Mouse (Mus musculus): ENCODE results near the gene Cuedc1. TPM values are rescaled to one million over a fixed set of nuclear protein-coding genes. Genes with fewer than 3 reads are reported as not detected.

Cuedc1 gene
- 37.2 and 37.7 TPM in 2 replicates for polyA plus RNA-seq (2015; fragmentation: Nextera tagmentation; extraction: Ambion mirVana)

- H3K9ac ChIP-seq, result peak within 1 kb of the TSS; percentile 94
- H3K9me3 ChIP-seq, result no peaks in the 10 kb centered on the region
- peaks cover 12% of the 10 kb centered on the region for H3K27me3 ChIP-seq
- peaks cover 35% of the 10 kb centered on the region for H3K4me1 ChIP-seq
- H3K36me3 ChIP-seq, result peaks cover 6% of the 10 kb centered on the region
- peak within 1 kb of the TSS; percentile 89 for H3K27ac ChIP-seq
- peak within 1 kb of the TSS; percentile 80 for H3K4me3 ChIP-seq
- H3K4me2 ChIP-seq (replicated peaks), result peak within 1 kb of the TSS; percentile 85
- ATAC-seq (ENCODE audit: low FRiP score, low read depth), result no peak
- 28% methylated on average over 17 of the region's 17 CpGs for WGBS
Observed at GRCm38 (mm10) chr11:88098021-88098729, at the start of gene Cuedc1. Gene Cuedc1, plus strand, starts transcription at chr11:88098058.

GRCm38 (mm10) chr11:88048961-88049670 is 48.7 kb upstream of the Cuedc1 start:
- peaks cover 33% of the 10 kb centered on the region for H3K36me3 ChIP-seq
- no peaks in the 10 kb centered on the region for H3K27me3 ChIP-seq
- WGBS, result 24% methylated on average over 26 of the region's 26 CpGs
- H3K4me3 ChIP-seq, result peak overlapping the region; percentile 98
- no peak for ATAC-seq (ENCODE audit: low FRiP score, low read depth)
- H3K27ac ChIP-seq, result no peak overlapping the region
- peak overlapping the region; percentile 87 for H3K4me2 ChIP-seq (replicated peaks)
- no peaks in the 10 kb centered on the region for H3K9me3 ChIP-seq
- H3K4me1 ChIP-seq, result peaks cover 33% of the 10 kb centered on the region
- H3K9ac ChIP-seq, result peak overlapping the region; percentile 100

DNA sequence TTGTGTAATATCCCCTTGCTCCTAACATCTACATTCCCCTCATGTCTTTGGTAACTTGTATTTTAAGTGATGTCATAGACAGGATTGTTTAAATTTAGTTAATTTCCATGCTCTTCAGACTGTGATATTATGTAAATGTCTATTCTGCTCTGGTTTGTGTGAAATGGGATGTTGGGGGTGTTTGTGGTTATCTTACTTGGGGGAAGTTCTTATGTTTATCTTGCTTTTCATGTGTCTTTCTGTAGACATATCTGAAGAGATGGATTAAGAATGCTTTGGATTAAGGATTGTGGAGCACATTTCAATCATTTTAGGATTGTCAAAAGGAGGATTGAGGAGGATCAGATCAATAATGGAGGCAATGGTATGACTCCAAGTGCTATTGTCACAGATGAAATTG is 48.1 kb upstream of the Cuedc1 start:
- H3K9ac ChIP-seq, result no peak overlapping the region
- H3K27me3 ChIP-seq, result no peaks in the 10 kb centered on the region
- peaks cover 33% of the 10 kb centered on the region for H3K36me3 ChIP-seq
- H3K9me3 ChIP-seq, result no peaks in the 10 kb centered on the region
- no peak overlapping the region for H3K27ac ChIP-seq
- peak overlapping the region; percentile 98 for H3K4me3 ChIP-seq
- H3K4me2 ChIP-seq (replicated peaks), result peak overlapping the region; percentile 87
- peaks cover 33% of the 10 kb centered on the region for H3K4me1 ChIP-seq
- ATAC-seq (ENCODE audit: low FRiP score, low read depth), result no peak

DNA sequence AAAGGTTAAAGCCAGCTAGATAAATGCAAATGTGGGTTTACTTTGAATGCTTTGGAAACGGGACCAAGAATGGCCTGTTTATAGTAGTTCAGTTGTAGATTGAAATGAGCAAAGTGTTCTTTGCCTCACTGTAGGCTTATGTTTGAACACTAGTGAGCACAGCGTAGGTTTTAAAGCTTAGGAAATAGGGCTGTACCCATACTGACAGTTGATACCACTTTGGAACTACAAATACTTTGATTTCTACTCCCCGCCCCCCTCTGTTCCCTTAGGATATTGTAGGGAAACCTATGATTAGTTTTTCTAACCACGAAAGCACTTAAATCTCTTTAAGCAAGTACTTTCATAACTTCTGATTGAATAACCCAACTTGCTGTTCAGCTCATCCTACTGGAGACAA is 45.2 kb upstream of the Cuedc1 start:
- WGBS, result 82% methylated on average over 4 of the region's 4 CpGs
- ATAC-seq (ENCODE audit: low FRiP score, low read depth), result no peak

DNA sequence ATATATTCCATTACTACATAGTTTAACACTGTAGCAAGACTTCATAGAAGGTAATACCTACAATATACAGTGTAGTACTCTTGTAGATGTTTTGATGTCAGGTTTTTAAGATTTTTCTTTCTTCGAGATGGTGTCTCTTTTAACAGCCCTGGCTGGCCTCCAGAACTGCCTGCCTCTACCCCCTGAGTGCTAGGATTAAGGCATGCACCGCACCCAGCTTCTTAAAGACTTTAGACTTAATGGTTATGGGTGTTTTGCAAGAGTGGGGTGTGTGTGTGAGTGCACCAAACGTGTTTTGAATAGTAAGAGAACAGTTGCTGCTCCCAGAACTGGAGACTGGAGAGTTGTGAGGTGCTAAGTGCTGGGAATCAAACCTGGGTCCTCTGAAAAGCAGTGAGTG is 44.0 kb upstream of the Cuedc1 start:
- peaks cover 26% of the 10 kb centered on the region for H3K4me1 ChIP-seq
- H3K4me2 ChIP-seq (replicated peaks), result no peak overlapping the region
- no peak overlapping the region for H3K27ac ChIP-seq
- H3K9ac ChIP-seq, result no peak overlapping the region
- peaks cover 36% of the 10 kb centered on the region for H3K36me3 ChIP-seq
- no peaks in the 10 kb centered on the region for H3K9me3 ChIP-seq
- H3K4me3 ChIP-seq, result no peak overlapping the region
- WGBS, result 53% methylated on average over 3 of the region's 3 CpGs
- ATAC-seq (ENCODE audit: low FRiP score, low read depth), result no peak
- no peaks in the 10 kb centered on the region for H3K27me3 ChIP-seq

More for the DNA sequence above, 45.2 kb upstream of the Cuedc1 start:
- H3K27me3 ChIP-seq, result no peaks in the 10 kb centered on the region
- no peaks in the 10 kb centered on the region for H3K9me3 ChIP-seq
- no peak overlapping the region for H3K9ac ChIP-seq
- no peak overlapping the region for H3K4me2 ChIP-seq (replicated peaks)
- H3K36me3 ChIP-seq, result peaks cover 38% of the 10 kb centered on the region
- H3K27ac ChIP-seq, result no peak overlapping the region
- no peak overlapping the region for H3K4me3 ChIP-seq
- peaks cover 27% of the 10 kb centered on the region for H3K4me1 ChIP-seq

DNA sequence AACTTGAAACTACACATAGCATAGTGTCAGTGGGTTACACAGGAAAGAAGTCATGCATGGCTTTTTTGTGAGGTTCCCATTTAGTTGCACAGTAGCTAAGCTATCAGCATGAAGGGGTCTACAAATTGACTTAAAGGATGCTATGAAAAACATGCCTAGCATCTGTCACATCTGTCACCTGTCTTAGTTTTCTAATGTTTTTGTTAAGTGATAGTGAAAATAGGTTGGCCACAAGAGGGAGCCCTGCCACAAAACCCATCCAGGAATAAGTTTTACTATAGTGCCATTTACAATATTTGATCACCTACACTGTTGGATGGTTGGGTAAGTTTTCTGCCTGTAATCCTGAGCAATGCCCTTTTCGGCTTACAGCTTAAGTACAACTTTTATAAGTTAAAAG is 43.3 kb upstream of the Cuedc1 start:
- no peaks in the 10 kb centered on the region for H3K9me3 ChIP-seq
- ATAC-seq (ENCODE audit: low FRiP score, low read depth), result no peak
- peaks cover 21% of the 10 kb centered on the region for H3K4me1 ChIP-seq
- H3K36me3 ChIP-seq, result peaks cover 29% of the 10 kb centered on the region
- no peaks in the 10 kb centered on the region for H3K27me3 ChIP-seq
- no peak overlapping the region for H3K4me3 ChIP-seq
- H3K4me2 ChIP-seq (replicated peaks), result no peak overlapping the region
- H3K9ac ChIP-seq, result no peak overlapping the region
- H3K27ac ChIP-seq, result no peak overlapping the region
- 74% methylated on average over 1 of the region's 1 CpGs for WGBS

DNA sequence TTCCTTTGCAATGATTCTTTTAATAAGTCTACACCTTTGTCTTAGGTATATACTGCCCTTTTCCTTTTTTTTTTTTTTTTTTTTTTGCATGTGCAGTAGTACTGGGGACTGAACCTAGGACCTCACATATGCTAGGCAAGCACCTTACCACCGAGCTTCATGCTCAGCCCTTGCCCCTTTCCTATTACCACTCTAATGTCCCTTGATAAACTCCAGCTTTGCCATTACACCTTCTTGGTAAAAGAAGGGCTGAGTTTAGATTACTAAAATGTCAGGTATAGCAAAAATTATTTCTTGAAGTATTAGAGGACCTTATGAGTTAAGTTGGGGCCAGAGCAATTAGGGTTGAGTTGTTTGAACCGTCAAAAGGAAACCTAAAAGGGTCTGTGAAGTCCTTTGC is 42.1 kb upstream of the Cuedc1 start:
- no peak overlapping the region for H3K4me2 ChIP-seq (replicated peaks)
- ATAC-seq (ENCODE audit: low FRiP score, low read depth), result no peak
- WGBS, result 88% methylated on average over 2 of the region's 2 CpGs

DNA sequence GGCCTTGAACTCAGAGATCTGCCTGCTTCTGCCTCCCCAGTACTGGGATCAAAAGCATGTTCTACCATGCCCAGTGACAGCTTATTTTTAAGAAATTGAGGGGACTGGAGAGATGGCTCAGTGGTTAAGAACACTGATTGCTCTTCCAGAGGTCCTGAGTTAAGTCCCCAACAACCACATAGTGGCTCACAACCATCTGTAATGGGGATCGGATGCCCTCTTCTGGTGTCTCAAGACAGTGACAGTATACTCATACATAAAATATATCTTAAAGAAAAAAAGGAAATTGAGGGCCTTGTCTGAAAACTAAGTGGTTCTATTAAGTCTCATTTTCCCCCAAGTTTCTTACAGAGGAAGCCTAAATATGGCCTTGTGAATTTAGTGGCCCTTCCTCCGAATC is 40.1 kb upstream of the Cuedc1 start:
- Histone ChIP-seq H3K27me3 (no peaks in the 10 kb centered on the region), H3K9ac (no peak overlapping the region), H3K4me2 (replicated peaks) (no peak overlapping the region), H3K4me3 (no peak overlapping the region), H3K4me1 (0 out of 2 replicates have a peak, but pooled peaks cover 3% of the 10 kb centered on the region), H3K36me3 (peaks cover 11% of the 10 kb centered on the region), H3K9me3 (no peaks in the 10 kb centered on the region), H3K27ac (no peak overlapping the region)
- 79% methylated on average over 2 of the region's 2 CpGs for WGBS
- no peak for ATAC-seq (ENCODE audit: low FRiP score, low read depth)

More for the DNA sequence above, 42.1 kb upstream of the Cuedc1 start:
- peaks cover 20% of the 10 kb centered on the region for H3K36me3 ChIP-seq
- no peak overlapping the region for H3K9ac ChIP-seq
- H3K27me3 ChIP-seq, result no peaks in the 10 kb centered on the region
- peaks cover 12% of the 10 kb centered on the region for H3K4me1 ChIP-seq
- H3K9me3 ChIP-seq, result no peaks in the 10 kb centered on the region
- no peak overlapping the region for H3K27ac ChIP-seq
- H3K4me3 ChIP-seq, result no peak overlapping the region

GRCm38 (mm10) chr11:88059141-88059540 is 38.7 kb upstream of the Cuedc1 start:
- WGBS, result 44% methylated on average over 2 of the region's 2 CpGs
- peak; percentile 73 for ATAC-seq (ENCODE audit: low FRiP score, low read depth)

GRCm38 (mm10) chr11:88061892-88062625 is 35.8 kb upstream of the Cuedc1 start:
- Histone ChIP-seq H3K4me3 (no peak overlapping the region), H3K36me3 (no peaks in the 10 kb centered on the region), H3K9me3 (no peaks in the 10 kb centered on the region), H3K9ac (no peak overlapping the region), H3K27me3 (no peaks in the 10 kb centered on the region), H3K27ac (no peak overlapping the region), H3K4me1 (peaks cover 3% of the 10 kb centered on the region), H3K4me2 (replicated peaks) (no peak overlapping the region)
- no peak for ATAC-seq (ENCODE audit: low FRiP score, low read depth)
- 82% methylated on average over 2 of the region's 2 CpGs for WGBS

More at GRCm38 (mm10) chr11:88059141-88059540, 38.7 kb upstream of the Cuedc1 start:
- H3K4me2 ChIP-seq (replicated peaks), result no peak overlapping the region
- peaks cover 4% of the 10 kb centered on the region; the same call in 1 of the 2 replicates for H3K36me3 ChIP-seq
- no peak overlapping the region for H3K27ac ChIP-seq
- H3K9me3 ChIP-seq, result no peaks in the 10 kb centered on the region
- no peak overlapping the region for H3K4me3 ChIP-seq
- H3K27me3 ChIP-seq, result no peaks in the 10 kb centered on the region
- H3K4me1 ChIP-seq, result 0 out of 2 replicates have a peak, but pooled peaks cover 2% of the 10 kb centered on the region
- no peak overlapping the region for H3K9ac ChIP-seq

DNA sequence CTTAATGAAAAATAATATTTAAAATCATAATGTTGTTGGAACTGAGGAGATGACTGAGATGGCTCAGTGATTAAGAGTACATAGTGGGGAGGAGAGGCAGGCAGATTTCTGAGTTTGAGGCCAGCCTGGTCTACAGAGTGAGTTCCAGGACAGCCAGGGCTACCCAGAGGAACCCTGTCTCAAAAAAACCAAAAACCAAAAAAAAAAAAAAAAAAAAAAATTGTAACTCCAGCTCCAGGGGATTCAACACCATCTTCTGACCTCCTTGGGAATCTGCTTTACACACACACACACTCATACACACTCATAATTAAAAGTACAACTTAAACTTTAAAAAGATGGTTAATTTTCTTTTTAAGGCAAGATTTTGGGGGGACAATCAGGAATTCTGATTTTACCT is 32.1 kb upstream of the Cuedc1 start:
- Histone ChIP-seq H3K4me1 (peaks cover 16% of the 10 kb centered on the region), H3K27ac (no peak overlapping the region), H3K27me3 (no peaks in the 10 kb centered on the region), H3K36me3 (no peaks in the 10 kb centered on the region), H3K9me3 (no peaks in the 10 kb centered on the region), H3K9ac (no peak overlapping the region), H3K4me3 (no peak overlapping the region), H3K4me2 (replicated peaks) (no peak overlapping the region)
- no peak for ATAC-seq (ENCODE audit: low FRiP score, low read depth)

DNA sequence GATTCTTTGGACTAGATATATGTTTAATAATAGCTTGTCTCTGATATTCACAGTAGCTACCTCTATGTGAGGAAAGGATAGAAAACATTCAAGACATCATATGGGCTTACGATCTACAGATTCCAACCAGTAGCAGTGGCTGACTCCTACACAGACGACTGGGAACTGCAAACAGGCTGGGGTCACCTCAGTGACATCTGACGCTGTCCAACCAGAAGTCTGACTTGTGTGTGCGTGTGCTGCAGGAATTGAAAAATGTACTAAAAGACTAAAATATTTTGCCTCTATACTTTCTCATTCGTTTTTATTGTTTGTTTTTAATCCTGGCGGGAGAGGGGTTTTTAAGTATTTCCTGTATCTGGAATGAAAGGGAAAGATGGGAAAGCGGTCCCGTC is 30.7 kb upstream of the Cuedc1 start:
- H3K9ac ChIP-seq, result peak overlapping the region; percentile 98
- ATAC-seq (ENCODE audit: low FRiP score, low read depth), result no peak
- H3K36me3 ChIP-seq, result no peaks in the 10 kb centered on the region
- H3K27me3 ChIP-seq, result no peaks in the 10 kb centered on the region
- no peaks in the 10 kb centered on the region for H3K9me3 ChIP-seq
- H3K4me3 ChIP-seq, result peak overlapping the region; percentile 98
- peak overlapping the region; percentile 98 for H3K27ac ChIP-seq
- WGBS, result 2% methylated on average over 8 of the region's 8 CpGs
- H3K4me2 ChIP-seq (replicated peaks), result peak overlapping the region; percentile 71
- peaks cover 31% of the 10 kb centered on the region for H3K4me1 ChIP-seq
